Mouse (Mus musculus): ENCODE measurements at regions not wholly inside any gene's neighbourhood (a gene's known extent, or its start where the extent isn't known, plus 50 kb on each side); places are given as distances from the start of the nearest gene placed in this dataset.
"Not testable (repeated sequence)": the region's sequence is repeated elsewhere in the genome, so short reads cannot be mapped to it uniquely, and the experiment has no call there.

DNA sequence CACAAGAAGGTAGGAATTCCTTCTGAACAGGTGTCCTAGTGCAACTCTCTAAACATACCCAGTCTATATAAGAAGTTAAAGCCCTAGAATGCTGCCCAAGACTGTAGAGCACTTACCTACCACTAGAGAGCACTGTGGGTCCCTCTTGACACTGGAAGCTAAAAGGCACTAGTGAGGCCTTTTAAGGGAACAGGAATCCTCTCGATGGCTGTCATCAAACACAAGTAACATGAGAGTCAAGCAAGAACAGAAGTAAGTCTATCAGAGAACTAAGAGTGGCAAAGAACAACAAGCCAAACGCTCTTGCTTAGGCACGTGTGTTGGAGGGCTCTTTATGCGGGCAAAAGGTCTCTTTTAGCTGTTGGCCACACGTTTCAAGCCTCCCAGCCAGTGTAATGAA, 123.8 kb upstream of the G530012D18Rik start:
- DNase-seq (ENCODE audit: low spot score in 2 of 2), result not testable (repeated sequence)

DNA sequence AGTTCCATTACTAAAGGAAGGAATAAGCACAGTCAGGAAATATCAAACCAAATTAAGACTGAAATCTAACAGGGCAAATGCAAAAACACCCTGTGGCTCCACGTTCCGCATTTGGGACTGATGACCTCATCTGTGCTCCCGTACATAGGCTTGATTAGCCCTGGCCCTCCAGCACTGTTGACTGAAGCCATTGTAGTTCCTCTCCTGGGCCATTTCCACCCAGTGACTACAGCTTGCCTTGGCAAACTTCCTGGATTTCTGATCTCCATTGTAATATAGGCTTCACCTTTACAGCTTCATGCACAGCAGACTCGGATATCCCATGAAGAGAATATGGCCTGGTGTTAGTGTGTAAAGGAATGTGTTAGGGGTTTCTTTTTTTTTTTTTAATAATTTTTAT, 122.1 kb upstream of the G530012D18Rik start:
- not testable (repeated sequence) for DNase-seq (ENCODE audit: low spot score in 2 of 2)

DNA sequence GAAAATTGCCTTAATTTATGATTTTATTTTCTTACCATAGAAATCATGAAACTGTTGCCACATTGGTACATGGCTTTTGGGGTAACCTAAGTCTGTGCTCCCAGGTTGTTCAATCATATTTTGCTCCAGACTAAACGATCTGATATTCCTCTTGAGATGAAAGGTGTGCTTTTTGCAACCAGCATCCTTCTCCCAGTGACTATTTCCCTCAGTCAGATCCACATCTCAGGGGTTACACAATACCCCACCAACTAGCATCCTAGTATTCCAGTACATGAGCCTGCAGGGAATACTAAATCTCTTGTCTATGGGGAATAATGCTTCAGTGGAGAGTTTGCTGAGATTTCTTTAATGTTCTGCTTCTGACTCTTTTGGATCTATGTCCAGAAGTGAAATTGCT, 118.8 kb upstream of the G530012D18Rik start:
- not testable (repeated sequence) for DNase-seq (ENCODE audit: low spot score in 2 of 2)

DNA sequence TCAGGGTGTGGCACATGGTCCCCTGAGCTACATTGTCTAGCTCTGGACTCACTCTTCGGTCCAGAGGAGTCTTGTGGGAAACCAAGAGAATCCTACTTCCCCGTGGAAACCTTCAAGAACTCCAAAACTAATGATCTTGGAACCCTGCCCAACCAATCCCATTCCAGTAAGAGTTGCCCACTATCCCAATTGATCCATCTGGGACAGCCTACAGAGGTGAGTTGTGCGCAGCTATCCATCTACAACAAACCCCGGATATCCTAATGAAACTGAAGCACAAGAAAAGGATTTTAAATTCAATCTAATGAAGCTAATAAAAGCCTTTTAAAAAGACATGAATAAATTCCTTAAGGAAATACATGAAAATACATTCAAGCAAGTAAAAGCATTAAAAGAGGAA, 117.7 kb upstream of the G530012D18Rik start:
- not testable (repeated sequence) for DNase-seq (ENCODE audit: low spot score in 2 of 2)

DNA sequence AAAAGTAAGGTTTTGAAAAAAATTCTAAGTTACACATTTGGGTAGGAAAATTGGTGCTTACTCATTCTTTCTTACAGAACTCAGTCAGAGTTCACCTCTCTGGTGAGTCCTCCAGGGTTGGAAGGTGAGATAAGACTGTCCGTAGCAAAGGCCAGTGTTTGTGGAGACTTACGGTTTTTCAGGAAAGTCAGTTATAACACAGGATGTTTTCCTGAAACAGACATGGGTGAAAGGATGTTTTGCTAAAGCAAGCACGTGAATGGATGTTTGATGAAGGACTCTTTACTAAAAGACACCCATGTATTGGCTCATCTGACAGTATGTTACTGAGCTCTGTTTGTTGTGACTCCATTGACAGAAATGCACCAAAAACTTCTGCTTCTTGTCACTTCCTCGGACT, 113.4 kb upstream of the G530012D18Rik start:
- DNase-seq (ENCODE audit: low spot score in 2 of 2), result not testable (repeated sequence)

DNA sequence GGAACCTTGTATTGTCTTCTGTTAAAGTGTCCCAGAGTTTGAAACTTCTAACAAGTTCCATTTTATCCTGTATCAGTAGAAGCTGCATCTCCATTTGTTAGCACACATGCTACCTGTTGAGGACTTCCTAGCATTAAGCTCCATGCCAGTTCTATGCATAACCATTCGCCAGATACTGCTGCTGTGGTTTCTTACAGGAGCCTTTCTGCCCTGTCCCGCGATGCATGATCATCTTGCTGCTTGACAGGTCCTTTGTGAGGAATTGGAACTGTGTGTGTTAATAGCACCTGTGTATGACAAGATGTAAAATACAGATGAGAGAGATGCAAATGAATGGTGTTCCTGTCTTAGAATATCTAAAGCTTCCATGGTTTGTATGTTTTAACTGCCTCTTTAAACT, 96.4 kb upstream of the G530012D18Rik start:
- DNase-seq (ENCODE audit: low spot score in 2 of 2), result peak in 1 of 2 experiments; percentile 61

DNA sequence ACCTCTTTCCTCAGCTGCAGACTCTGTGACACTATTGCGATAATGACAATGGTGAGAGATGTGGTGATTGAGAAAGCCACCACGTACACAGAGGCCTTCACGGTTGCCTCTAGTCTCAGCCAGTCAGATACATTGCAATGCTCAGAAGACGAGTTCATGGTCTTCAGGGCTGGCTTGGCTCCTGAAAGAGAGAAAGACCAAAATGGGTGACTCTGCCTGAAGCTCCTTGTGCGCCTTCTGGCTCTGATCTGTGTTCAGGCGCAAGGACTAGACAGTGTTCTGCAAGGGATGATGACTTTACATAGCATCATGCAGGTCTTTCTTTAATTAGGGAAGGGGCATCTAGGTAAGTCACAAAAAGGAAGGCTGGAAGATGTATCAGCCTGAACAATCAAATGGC, 90.5 kb upstream of the G530012D18Rik start:
- peak in 1 of 2 experiments; percentile 63 for DNase-seq (ENCODE audit: low spot score in 2 of 2)

DNA sequence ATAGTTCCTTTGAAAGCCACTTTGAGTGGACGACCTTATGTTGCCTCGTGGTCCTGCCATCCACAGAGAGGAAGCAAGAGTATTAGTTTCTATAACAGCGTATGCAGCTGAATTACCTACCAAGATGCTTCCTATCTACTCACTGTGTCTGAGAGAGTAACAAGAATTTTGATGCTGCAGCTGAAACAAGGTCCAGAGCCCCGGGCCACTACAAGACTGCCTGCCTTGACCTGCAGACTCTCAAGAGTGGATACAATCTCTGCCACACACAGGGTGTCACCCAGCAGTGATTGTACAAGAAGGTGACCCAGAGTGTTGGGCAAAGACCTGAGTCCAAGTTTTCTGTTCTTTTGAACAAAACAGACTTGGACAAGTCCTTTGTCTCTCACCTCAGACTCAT, 75.5 kb upstream of the G530012D18Rik start:
- DNase-seq (ENCODE audit: low spot score in 2 of 2), result peak in 1 of 2 experiments; percentile 28

DNA sequence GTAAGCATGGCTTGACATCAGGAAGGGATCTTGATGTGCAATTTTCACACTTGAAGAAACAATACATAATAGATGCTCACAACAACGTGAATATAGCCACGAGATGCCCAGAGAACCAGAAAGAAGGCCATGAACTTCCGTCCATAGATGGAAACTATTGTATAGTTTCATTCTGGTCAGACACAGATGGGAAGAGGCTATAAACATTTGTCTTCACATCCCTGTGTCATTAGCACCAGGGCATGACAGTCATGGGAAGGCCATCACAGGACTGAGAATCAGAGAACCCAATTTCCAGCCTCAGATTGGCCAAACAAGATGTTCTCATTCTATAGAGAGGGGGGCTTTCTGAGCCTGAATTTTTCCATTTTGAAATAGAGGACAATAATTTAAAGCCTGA, 74.2 kb upstream of the G530012D18Rik start:
- peak in 1 of 2 experiments; percentile 60 for DNase-seq (ENCODE audit: low spot score in 2 of 2)

Data from urinary bladder, postnatal 4 days (tissue).